Mouse (Mus musculus) right cerebral cortex, postnatal 36 days (tissue): Measurements from ENCODE around the gene Mrpl38.
"Not testable (repeated sequence)": the region's sequence is repeated elsewhere in the genome, so short reads cannot be mapped to it uniquely, and the experiment has no call there.

Experiments used
- DNase-seq, 2 experiments: peaks; one replicate each; pipeline ENCODE4 v3.0.0; 2022; ENCODE audit warnings: low spot score in 2 of 2, mixed read lengths in 1 of 2

Mrpl38 gene

DNA sequence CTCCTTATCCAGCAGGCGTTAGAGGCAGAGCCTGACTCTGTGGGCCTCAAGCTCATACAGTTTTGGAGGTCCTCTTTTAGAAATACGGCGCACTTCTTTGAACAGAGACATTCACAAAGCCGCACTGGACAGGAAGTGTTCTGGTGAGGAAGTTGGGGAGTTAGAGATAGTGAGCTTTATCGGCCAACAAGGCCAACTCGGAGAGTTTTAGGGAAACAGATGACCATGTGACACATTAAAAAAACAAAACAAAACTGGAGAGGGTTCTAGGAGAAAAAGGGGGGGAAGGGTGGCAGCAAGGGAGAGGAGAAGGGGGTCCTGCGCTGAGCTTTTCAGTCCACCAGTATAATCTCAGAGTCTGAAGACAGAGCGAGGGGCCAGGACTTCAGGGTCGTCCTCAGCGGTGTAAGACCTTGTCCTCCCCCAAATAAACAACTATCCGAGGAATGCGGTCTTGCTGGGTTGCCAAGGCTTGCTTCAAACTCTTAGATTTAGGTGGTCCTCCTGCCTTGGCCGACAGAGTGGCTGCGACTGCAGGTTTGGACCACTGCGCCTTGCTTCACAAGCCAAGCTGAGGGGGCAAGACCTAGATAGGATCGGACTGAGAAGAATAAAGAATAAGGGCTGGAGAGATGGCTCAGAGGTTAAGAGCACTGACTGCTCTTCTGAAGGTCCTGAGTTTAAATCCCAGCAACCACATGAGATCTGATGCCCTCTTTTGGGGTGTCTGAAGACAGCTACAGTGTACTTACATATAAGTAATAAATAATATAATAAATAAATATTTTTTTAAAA lies 44.7 kb downstream of the Mrpl38 start:
- DNase-seq, result no peak

- not testable (repeated sequence) for DNase-seq
Measured at GRCm38 (mm10) chr11:116092959-116093358, 45.7 kb downstream of the Mrpl38 start.

DNA sequence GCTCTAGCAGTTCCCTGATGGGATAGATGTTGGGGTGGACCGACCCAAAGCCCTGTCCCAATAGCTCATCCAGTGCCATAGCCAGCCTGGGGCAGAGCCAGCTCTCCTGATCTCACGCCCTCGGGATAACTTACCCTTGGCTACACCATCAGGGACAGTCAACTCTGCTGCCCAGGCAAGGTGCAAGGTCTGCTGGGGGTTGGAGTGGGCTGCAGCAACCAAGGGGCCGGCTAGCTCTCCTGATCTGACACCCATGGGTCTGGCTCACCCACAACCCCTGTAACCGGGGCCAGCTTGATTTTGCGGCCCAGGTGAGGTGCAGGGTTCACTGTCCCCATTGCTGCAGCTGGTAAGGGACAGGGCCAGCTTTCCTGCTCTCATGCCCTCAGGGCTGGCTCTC lies 47.1 kb downstream of the Mrpl38 start:
- no peak for DNase-seq

- DNase-seq, result no peak
Measured at GRCm38 (mm10) chr11:116089545-116089944, 49.1 kb downstream of the Mrpl38 start.

- no peak for DNase-seq
Measured at GRCm38 (mm10) chr11:116088741-116089394, 49.8 kb downstream of the Mrpl38 start.

DNA sequence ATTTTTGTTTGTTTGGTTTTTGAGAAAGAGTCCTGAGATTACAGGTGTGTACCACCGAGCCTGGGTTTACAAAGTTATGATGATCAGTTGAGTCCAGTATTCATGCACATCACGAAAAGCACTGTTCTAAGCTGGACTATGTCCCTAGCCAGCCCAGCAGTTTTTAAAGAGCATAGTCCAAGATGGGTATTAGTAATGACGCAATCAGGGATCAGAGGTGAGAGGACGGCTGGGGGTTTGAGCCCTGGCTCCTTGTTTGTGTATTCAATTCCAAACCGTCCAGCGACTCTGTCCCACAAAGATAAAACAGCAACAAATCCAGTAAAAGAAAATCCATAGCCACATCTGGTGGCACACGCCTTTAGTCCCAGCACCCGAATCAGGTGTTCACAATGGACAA lies 50.5 kb downstream of the Mrpl38 start:
- no peak for DNase-seq

DNA sequence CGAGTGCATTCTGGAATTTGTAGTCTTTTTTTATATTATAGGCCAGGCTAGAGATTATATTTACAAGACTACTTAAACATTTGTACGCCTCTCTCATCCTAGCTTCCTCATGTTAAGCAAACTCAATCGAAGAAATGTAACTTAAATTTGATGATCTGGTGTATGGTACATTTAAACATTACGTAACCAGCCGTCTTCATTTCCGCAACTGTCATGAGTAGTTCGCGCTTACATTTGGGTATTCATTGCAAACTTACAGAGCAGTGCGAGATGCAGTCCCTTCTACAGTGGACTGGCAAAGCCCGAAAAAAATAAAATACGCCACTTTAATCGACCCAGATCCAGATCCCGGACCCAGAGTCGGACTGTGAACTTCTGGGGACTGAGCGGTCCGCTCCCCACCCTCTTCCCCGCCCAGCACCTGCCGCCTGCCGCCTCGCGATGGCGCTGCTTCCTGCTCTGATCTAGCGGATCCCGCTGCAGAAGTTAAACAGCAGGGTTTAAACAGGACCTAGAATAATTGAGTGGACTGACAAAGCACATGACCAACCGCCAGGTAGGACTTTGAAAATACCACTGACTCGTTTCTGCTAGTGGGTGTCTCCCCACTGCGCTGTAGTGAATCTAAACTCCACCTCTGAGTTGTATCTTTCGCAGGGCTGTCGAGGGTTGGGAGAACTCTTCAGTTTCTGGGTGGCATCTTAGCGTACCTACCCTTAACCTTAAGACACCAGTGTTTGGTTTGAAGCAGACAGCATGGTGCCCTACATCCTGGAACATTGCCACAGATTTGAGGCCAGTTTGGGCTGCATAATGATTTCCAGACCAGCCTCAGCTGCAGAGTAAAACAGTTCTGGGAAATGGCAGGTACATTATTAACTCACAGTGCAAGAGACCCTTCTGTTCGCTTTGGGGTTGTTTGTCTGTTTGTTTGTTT lies 51.2 kb downstream of the Mrpl38 start:
- peak; percentile 70 for DNase-seq

DNA sequence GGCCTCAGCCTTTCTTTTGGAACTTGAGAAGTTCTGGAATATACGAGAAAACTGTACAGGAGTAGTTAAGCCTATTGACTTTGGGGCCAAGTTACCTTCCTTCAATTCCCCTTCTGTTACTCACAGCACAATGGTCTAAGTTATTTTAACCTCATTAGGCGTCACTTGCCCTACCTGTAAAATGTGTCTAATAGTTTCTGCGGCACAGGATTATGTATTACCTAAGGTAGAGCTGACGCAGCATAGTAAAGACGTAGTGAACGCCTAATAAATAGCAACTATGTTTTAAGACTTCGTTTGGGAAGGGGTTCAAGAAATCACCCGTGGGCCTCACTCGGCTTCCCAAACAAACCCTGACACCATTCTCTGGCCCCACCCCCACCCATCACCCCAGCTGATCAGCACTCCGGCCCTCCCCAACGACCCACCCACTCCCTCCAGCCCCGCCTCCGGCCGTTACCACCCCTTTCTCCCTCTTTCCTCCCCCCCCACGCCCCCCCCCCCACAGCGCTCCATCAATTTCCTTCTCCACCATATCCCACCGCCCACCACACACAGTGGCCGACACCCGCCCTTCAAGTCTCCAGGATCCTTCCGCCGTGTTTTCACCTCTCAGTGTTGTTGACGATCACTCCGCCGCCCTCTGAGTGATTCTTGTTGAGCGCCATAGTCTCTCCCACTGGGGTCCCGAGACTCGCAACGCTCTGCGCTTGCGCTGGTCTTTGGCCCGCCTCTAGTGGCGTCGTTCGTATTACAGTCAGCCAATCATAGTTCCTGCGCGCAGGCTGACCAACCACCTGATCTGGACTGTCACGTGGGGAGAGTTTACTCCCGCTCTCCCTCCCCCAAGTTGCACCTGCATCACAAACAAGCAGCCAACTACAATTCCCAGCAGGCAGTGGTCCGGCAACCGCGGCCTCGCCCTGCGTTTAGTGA lies 52.1 kb downstream of the Mrpl38 start, which contains the start of gene Wbp2:
Wbp2 (minus strand) TSS at position 738 of the 936 bp plus-strand sequence.
- DNase-seq, result peak; percentile 99

DNA sequence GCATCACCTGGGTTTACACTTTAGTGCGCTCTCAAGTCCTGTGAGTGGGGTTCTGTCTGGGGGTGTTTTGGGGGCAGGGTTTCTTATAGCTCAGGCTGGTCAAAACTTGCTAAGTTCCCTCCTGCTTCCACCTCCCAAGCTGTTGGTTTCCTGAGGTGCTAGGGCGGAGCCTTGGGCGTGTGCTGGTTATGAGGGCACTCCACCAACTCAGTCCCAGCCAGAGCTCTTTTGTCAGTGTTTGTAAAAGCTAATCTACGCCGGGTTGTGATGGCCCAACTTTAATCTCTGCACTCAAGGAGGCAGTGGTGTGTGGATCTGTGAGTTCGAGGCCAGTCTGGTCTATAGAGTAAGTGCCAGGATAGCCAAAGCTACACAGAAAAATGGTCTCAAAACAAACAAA lies 54.5 kb downstream of the Mrpl38 start:
- DNase-seq, result no peak

DNA sequence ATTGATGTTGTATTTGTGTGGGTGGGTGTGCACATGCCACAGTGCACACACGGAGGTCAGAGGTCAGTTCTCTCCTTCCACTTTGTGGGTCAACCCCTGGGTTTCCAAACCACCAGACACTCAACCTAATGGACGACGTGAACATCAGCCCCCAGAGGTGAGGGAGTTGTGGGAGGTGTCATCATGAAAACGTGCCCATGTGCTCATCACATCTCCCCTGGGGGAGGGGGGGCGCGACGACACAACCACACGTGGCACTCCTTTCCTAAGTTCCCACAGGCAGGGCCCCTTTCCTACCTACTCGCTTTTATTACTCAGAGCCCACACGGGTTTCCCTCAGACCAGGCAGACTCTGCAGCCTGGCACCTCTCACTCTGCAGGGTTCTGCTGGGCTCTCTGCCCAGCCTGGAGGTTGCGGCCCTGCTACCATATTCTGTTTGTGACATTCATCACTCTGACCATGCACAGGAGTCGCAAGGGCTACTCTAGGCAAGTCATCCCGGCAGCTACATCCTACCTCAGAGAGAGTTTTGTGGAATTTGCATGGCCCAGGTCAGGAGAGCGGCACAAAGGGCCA lies 55.5 kb downstream of the Mrpl38 start:
- no peak for DNase-seq
